Mouse (Mus musculus): ENCODE data around the gene Smg5.

DNA sequence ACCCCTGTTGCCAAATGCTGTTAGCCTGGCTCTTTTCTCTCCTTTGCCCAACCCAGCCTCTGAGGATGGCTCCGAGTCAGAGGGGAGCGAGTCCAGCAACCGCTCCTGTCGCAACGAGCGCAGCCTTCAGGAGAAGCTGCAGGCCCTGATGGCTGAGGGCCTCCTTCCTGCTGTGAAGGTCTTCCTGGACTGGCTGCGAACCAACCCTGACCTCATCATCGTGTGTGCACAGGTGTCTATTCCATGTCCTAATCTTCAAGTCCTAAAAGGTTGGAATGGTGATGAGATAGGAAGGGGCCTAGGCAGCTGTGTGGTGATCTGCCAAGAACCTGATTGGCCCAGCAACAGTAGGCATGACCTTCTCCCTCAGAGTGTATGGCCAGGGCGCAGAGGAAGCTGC, 16.8 kb downstream of the Smg5 start:
- TF ChIP-seq CTCF (IDR thresholded peaks at IDR 0.05; ENCODE audit: low read depth, low read length) (no peak), POLR2A (IDR thresholded peaks at IDR 0.05; ENCODE audit: extremely low read depth, insufficient read depth, low read length) (no peak)
